Mouse (Mus musculus) thymus, postnatal 4 days (tissue): ENCODE results near the gene Fam198b.
"Not testable (repeated sequence)": the region's sequence is repeated elsewhere in the genome, so short reads cannot be mapped to it uniquely, and the experiment has no call there.

ENCODE experiments used
- DNase-seq: peaks from one replicate; pipeline ENCODE4 v3.0.0; 2021

The Fam198b gene

GRCm38 (mm10) chr3:79927050-79927449 lies 42.7 kb downstream of the Fam198b start:
- DNase-seq = no peak

GRCm38 (mm10) chr3:79928409-79928808 lies 44.1 kb downstream of the Fam198b start:
- DNase-seq = no peak

- no peak for DNase-seq
Observed at GRCm38 (mm10) chr3:79930141-79930744, 45.9 kb downstream of the Fam198b start.

- DNase-seq = no peak
Observed at GRCm38 (mm10) chr3:79936213-79936612, 51.9 kb downstream of the Fam198b start.

GRCm38 (mm10) chr3:79936730-79937447 lies 52.6 kb downstream of the Fam198b start:
- no peak for DNase-seq

- DNase-seq = no peak
Observed at GRCm38 (mm10) chr3:79947736-79948135, 63.4 kb downstream of the Fam198b start.

- DNase-seq = no peak
Observed at GRCm38 (mm10) chr3:79948151-79948550, 63.8 kb downstream of the Fam198b start.

- no peak for DNase-seq
Observed at GRCm38 (mm10) chr3:79953164-79953759, 68.9 kb downstream of the Fam198b start.

GRCm38 (mm10) chr3:79955262-79955661 lies 70.9 kb downstream of the Fam198b start:
- no peak for DNase-seq

- DNase-seq = no peak
Observed at GRCm38 (mm10) chr3:79956792-79957191, 72.5 kb downstream of the Fam198b start.

- no peak for DNase-seq
Observed at GRCm38 (mm10) chr3:79957752-79958151, 73.4 kb downstream of the Fam198b start.

GRCm38 (mm10) chr3:79966709-79967108 lies 82.4 kb downstream of the Fam198b start:
- DNase-seq = no peak

GRCm38 (mm10) chr3:79967346-79967745 lies 83.0 kb downstream of the Fam198b start:
- no peak for DNase-seq

- no peak for DNase-seq
Observed at GRCm38 (mm10) chr3:79968426-79968825, 84.1 kb downstream of the Fam198b start.

- not testable (repeated sequence) for DNase-seq
Observed at GRCm38 (mm10) chr3:79969536-79969935, 85.2 kb downstream of the Fam198b start.

GRCm38 (mm10) chr3:79970070-79970469 lies 85.7 kb downstream of the Fam198b start:
- DNase-seq = no peak

GRCm38 (mm10) chr3:79970498-79970897 lies 86.2 kb downstream of the Fam198b start:
- no peak for DNase-seq

GRCm38 (mm10) chr3:79971542-79971941 lies 87.2 kb downstream of the Fam198b start:
- DNase-seq = no peak

- DNase-seq = no peak
Observed at GRCm38 (mm10) chr3:79976786-79977185, 92.5 kb downstream of the Fam198b start.

- DNase-seq = no peak
Observed at GRCm38 (mm10) chr3:79977656-79978450, 93.5 kb downstream of the Fam198b start.

GRCm38 (mm10) chr3:79980714-79981113 lies 96.4 kb downstream of the Fam198b start:
- no peak for DNase-seq

- DNase-seq = no peak
Observed at GRCm38 (mm10) chr3:79983961-79984419, 99.7 kb downstream of the Fam198b start.

- no peak for DNase-seq
Observed at GRCm38 (mm10) chr3:79984542-79984941, 100.2 kb downstream of the Fam198b start.
